Mouse (Mus musculus) myocyte (in vitro differentiated cells): Measurements from ENCODE around the gene Rangap1.

Experiments
- CEBPB ChIP-seq: IDR thresholded peaks from 2 replicates; pipeline ENCODE4 v1.6.1; 2011; ENCODE audit warnings: mild to moderate bottlenecking, moderate library complexity; ENCODE audit not compliant: poor library complexity, insufficient read depth, severe bottlenecking
- E2F4 ChIP-seq: IDR thresholded peaks from one replicate; pipeline ENCODE4 v1.6.1; 2011; ENCODE audit warnings: mild to moderate bottlenecking, control low read depth, moderate library complexity; ENCODE audit not compliant: insufficient read depth
- MAX ChIP-seq: IDR thresholded peaks from one replicate; pipeline ENCODE4 v1.6.1; 2011; ENCODE audit warnings: low read depth, mild to moderate bottlenecking, control low read depth
- MYOD1 ChIP-seq, 3 experiments: IDR thresholded peaks; one replicate each; pipeline ENCODE4 v1.6.1; 2011; ENCODE audit warnings: control low read depth in 2 of 3, low read depth in 2 of 3, mild to moderate bottlenecking in 2 of 3, moderate library complexity in 1 of 3; ENCODE audit not compliant: insufficient read length in 2 of 3, control insufficient read depth in 1 of 3
- MYOG ChIP-seq, 3 experiments: IDR thresholded peaks; one replicate each; pipeline ENCODE4 v1.6.1; 2011; ENCODE audit warnings: control low read depth in 2 of 3, low read depth in 2 of 3, mild to moderate bottlenecking in 2 of 3; ENCODE audit not compliant: insufficient read length in 2 of 3, control insufficient read depth in 1 of 3, insufficient read depth in 1 of 3
- POLR2A ChIP-seq: IDR thresholded peaks from one replicate; pipeline ENCODE4 v1.6.1; 2011; ENCODE audit warnings: low read depth, mild to moderate bottlenecking, control low read depth, moderate library complexity; ENCODE audit not compliant: insufficient read length
- POLR2AphosphoS2 ChIP-seq: IDR thresholded peaks from one replicate; pipeline ENCODE4 v1.6.1; 2011; ENCODE audit warnings: low read depth, control low read depth; ENCODE audit not compliant: insufficient read length
- REST ChIP-seq: IDR thresholded peaks from one replicate; pipeline ENCODE4 v1.6.1; 2011; ENCODE audit warnings: mild to moderate bottlenecking, control low read depth, moderate library complexity; ENCODE audit not compliant: insufficient read depth, insufficient read length
- TCF12 ChIP-seq: IDR thresholded peaks from one replicate; pipeline ENCODE4 v1.6.1; 2011; ENCODE audit warnings: mild to moderate bottlenecking, control low read depth; ENCODE audit not compliant: poor library complexity, insufficient read depth, severe bottlenecking
- USF1 ChIP-seq: IDR thresholded peaks from one replicate; pipeline ENCODE4 v1.6.1; 2011; ENCODE audit warnings: low read depth, mild to moderate bottlenecking, control low read depth, moderate library complexity

GRCm38 (mm10) chr15:81719139-81719531 lies 26.2 kb downstream of the Rangap1 start:
- TF ChIP-seq MAX: no peak
- no peak for TF ChIP-seq MYOG (IDR thresholded peaks at IDR 0.05; ENCODE audit: control insufficient read depth in 1 of 3, insufficient read depth in 1 of 3, insufficient read length in 2 of 3, low read depth in 2 of 3)
- TF ChIP-seq POLR2A: no peak
- no peak for TF ChIP-seq TCF12
- TF ChIP-seq CEBPB: no peak
- no peak for TF ChIP-seq USF1
- no peak for TF ChIP-seq REST
- no peak for TF ChIP-seq POLR2AphosphoS2
- TF ChIP-seq E2F4: no peak
- no peak for TF ChIP-seq MYOD1 (IDR thresholded peaks at IDR 0.05; ENCODE audit: control insufficient read depth in 1 of 3, insufficient read length in 2 of 3, low read depth in 2 of 3)
